Comparison of ENCODE assay signal across 8 mouse cellular contexts in the genomic region with DNA sequence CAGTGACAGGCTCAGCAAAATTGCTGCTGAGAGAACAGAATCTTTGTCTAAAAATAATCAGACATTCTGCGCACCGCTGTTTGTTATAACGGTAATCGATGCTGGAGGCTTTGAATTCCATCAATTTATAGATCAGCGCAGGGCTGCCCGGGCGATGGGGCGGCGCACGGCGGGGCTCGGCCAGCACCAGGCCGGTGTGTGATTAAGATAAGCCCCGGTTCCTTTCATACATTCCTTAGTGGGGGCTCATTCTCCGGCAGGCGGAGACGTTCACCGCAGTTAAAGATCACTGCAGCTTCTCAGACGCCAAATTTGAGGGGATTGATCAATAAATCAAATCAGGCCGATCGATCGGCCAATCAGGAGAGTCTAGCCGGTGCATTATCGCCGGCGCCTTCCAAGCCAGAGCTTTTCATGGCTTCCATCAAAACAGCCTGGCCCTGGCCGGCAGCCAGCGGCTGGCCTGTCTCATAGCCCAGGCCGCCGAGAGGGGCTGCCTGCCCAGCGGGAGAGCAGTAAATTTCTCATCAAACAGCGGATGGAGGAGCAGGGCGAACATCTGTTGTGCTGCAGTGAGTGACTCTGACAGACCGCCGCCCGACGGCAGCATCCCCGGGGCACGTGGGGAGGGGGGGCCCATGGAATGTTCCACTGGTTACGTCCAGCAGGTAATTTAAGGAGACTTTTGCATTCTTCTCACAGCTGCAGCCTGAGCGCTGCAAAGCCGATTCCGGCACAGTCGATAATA.
DNase-seq lines count a peak whose midpoint lies in the region; ATAC-seq and TF ChIP-seq lines count a peak whose summit lies in the region.

No protein-coding gene starts in this region.

- 4% methylated on average over 44 of the region's 44 CpGs for WGBS in intestine, postnatal 0 days
- 13% methylated on average over 44 of the region's 44 CpGs for WGBS in liver, embryonic 14.5 days (ENCODE audit: insufficient replicate concordance)

- peaks cover 10% of the 10 kb centered on the region; the same call in 1 of the 2 replicates for H3K27me3 ChIP-seq in intestine, postnatal 0 days (replicated peaks; ENCODE audit: control insufficient read depth, insufficient read depth, low read length)
- H3K27me3 ChIP-seq in liver, embryonic 14.5 days (ENCODE audit: control insufficient read depth, insufficient read depth, low read length) = peaks cover 16% of the 10 kb centered on the region

- intact Hi-C loops in heart, postnatal 25 days (cut with DNase I) = loop anchor here (5.0 kb wide), 1 partner anchor 54 kb away; no protein-coding TSS in a partner anchor

- H3K9ac ChIP-seq in intestine, postnatal 0 days (ENCODE audit: low read depth, low read length) = no peak overlapping the region
- no peak overlapping the region for H3K9ac ChIP-seq in liver, embryonic 14.5 days (replicated peaks)

- no peaks in the 10 kb centered on the region for H3K9me3 ChIP-seq in intestine, postnatal 0 days (ENCODE audit: control insufficient read depth)
- no peaks in the 10 kb centered on the region for H3K9me3 ChIP-seq in liver, embryonic 14.5 days (ENCODE audit: control insufficient read depth, low read length)

- peak overlapping the region; percentile 21; the same call in 1 of the 2 replicates for H3K4me3 ChIP-seq in intestine, postnatal 0 days (ENCODE audit: low read depth, low read length)
- peak overlapping the region; percentile 1 to 14; a peak in 1 of 4 replicates for H3K4me3 ChIP-seq in liver, embryonic 14.5 days (ENCODE audit: insufficient read depth in 1 of 2, low read depth in 2 of 2, low read length in 2 of 2)

- peaks cover 9% of the 10 kb centered on the region; the same call in 1 of the 2 replicates for H3K4me1 ChIP-seq in intestine, postnatal 0 days (replicated peaks; ENCODE audit: control insufficient read depth, insufficient read depth, low read length)
- peaks cover 0 to 4% of the 10 kb centered on the region in 2 experiments; a peak in 1 of 4 replicates for H3K4me1 ChIP-seq in liver, embryonic 14.5 days (replicated peaks; ENCODE audit: control insufficient read depth in 2 of 2, insufficient read depth in 2 of 2, low read length in 1 of 2)

- TF ChIP-seq EP300 in liver, embryonic 14.5 days (IDR thresholded peaks at IDR 0.05; ENCODE audit: low read depth) = no peak

- no peaks in the 10 kb centered on the region for H3K36me3 ChIP-seq in intestine, postnatal 0 days (ENCODE audit: control insufficient read depth, insufficient read depth)
- no peaks in the 10 kb centered on the region for H3K36me3 ChIP-seq in liver, embryonic 14.5 days (replicated peaks; ENCODE audit: control insufficient read depth, insufficient read depth, low read depth)

- no peak overlapping the region for H3K27ac ChIP-seq in intestine, postnatal 0 days (ENCODE audit: low read depth, low read length)
- no peak overlapping the region for H3K27ac ChIP-seq in liver, embryonic 14.5 days

- DNase-seq in heart, adult 11 months = peak; percentile 93
- DNase-seq in heart, postnatal 25 days (ENCODE audit: low spot score) = no peak
- DNase-seq in cerebellum, adult 9-11 months = peak; percentile 56
- DNase-seq in forelimb bud, embryonic 11.5 days (ENCODE audit: low read depth, low spot score) = peak; percentile 90
- DNase-seq in liver, embryonic 14.5 days (ENCODE audit: low read depth in 3 of 3, low spot score in 3 of 3) = no peak
- DNase-seq in ovary, postnatal 36 days (ENCODE audit: low spot score) = peak; percentile 66
- DNase-seq in spleen, postnatal 10 days (ENCODE audit: low spot score in 2 of 2) = no peak

- H3K4me2 ChIP-seq in intestine, postnatal 0 days (replicated peaks; ENCODE audit: low read depth) = peak overlapping the region; percentile 59
- peak overlapping the region; percentile 33 for H3K4me2 ChIP-seq in liver, embryonic 14.5 days (ENCODE audit: low read depth)

- ATAC-seq in intestine, postnatal 0 days = no peak
- no peak for ATAC-seq in liver, embryonic 14.5 days (ENCODE audit: insufficient read depth)

- TF ChIP-seq CTCF in intestine, postnatal 0 days (IDR thresholded peaks at IDR 0.05; ENCODE audit: low read depth) = 0 out of 2 replicates have a peak, but pooled peaks have one; percentile 11
- TF ChIP-seq CTCF in liver, embryonic 14.5 days (IDR thresholded peaks at IDR 0.05; ENCODE audit: low read depth) = no peak

Comparison
In these comparisons a context has a peak if more than half of its experiments do, and no peak if none do; other contexts are left out.
1. DNase-seq: peak in heart, adult 11 months (single experiment), cerebellum, adult 9-11 months (single experiment), forelimb bud, embryonic 11.5 days (single experiment) and ovary, postnatal 36 days (single experiment); none in heart, postnatal 25 days (single experiment), liver, embryonic 14.5 days (0 of 3) and spleen, postnatal 10 days (0 of 2).